Mouse (Mus musculus) thymus, adult 2 months (tissue): Measurements from ENCODE around the gene Zfand6. TPM values are rescaled to one million over a fixed set of nuclear protein-coding genes. Genes with fewer than 3 reads are reported as not detected.

Experiments
- DNase-seq: peaks from one replicate; pipeline ENCODE4 v3.0.0; 2021
- H3K27ac ChIP-seq: fragments of 200-500 bp; 2 replicates; pipeline ENCODE4 v1.5.1; 2012; ENCODE audit warnings: low read length, control low read depth; ENCODE audit not compliant: control insufficient read depth, insufficient read depth
- H3K27me3 ChIP-seq: fragments of 200-500 bp; 2 replicates; pipeline ENCODE4 v1.6.1; 2012; ENCODE audit warnings: mild to moderate bottlenecking, low read length, moderate library complexity, mixed read lengths; ENCODE audit not compliant: control insufficient read depth, insufficient read depth
- H3K36me3 ChIP-seq: fragments of 200-500 bp; 2 replicates; pipeline ENCODE4 v1.6.1; 2012; ENCODE audit warnings: mild to moderate bottlenecking, low read length, moderate library complexity; ENCODE audit not compliant: control insufficient read depth, insufficient read depth
- H3K4me1 ChIP-seq: fragments of 200-500 bp; replicated peaks from 2 replicates; pipeline ENCODE4 v1.6.1; 2012; ENCODE audit warnings: low read length; ENCODE audit not compliant: control insufficient read depth, insufficient read depth
- H3K4me3 ChIP-seq: fragments of 200-500 bp; 2 replicates; pipeline ENCODE4 v1.5.1; 2012; ENCODE audit warnings: mild to moderate bottlenecking, low read length, control low read depth, moderate library complexity; ENCODE audit not compliant: control insufficient read depth, insufficient read depth
- CTCF ChIP-seq: fragments of 200-500 bp; IDR thresholded peaks from 2 replicates; pipeline ENCODE4 v1.5.1; 2012; ENCODE audit warnings: mild to moderate bottlenecking, control low read depth, low read length, moderate library complexity, borderline replicate concordance; ENCODE audit not compliant: control insufficient read depth, poor library complexity, insufficient read depth; ENCODE audit errors: extremely low read depth
- POLR2A ChIP-seq: fragments of 200-500 bp; IDR thresholded peaks from 2 replicates; pipeline ENCODE4 v1.6.1; 2012; ENCODE audit warnings: mild to moderate bottlenecking, low read length, control low read depth, moderate library complexity; ENCODE audit not compliant: control insufficient read depth, poor library complexity, insufficient read depth; ENCODE audit errors: extremely low read depth
- WGBS: fragments of 180-500 bp; shearing (Covaris S2); methylation state at CpG from one replicate; pipeline ENCODE4 v1.1.7; 2018; 5-methylcytosine and 5-hydroxymethylcytosine counted together
- polyA plus RNA-seq: library from polyadenylated mRNA; depleted of rRNA; stranded (reverse); fragments of >200 nt; gene quantifications from 2 replicates; pipeline ENCODE4 v1.2.3, GENCODE M21; 2012; rRNA removed

The Zfand6 gene
- polyA plus RNA-seq, 1 experiment, result 96.2 TPM

GRCm38 (mm10) chr7:84564236-84564635, 125.5 kb downstream of the Zfand6 start:
- TF ChIP-seq CTCF, result no peak
- TF ChIP-seq POLR2A, result no peak

More at GRCm38 (mm10) chr7:84564236-84564635, 125.5 kb downstream of the Zfand6 start:
- DNase-seq, result no peak
- no peaks in the 10 kb centered on the region for H3K27me3 ChIP-seq
- H3K4me3 ChIP-seq, result no peak overlapping the region
- no peaks in the 10 kb centered on the region for H3K36me3 ChIP-seq
- 92% methylated on average over 3 of the region's 3 CpGs for WGBS
- no peak overlapping the region for H3K27ac ChIP-seq
- no peaks in the 10 kb centered on the region for H3K4me1 ChIP-seq

Other genes with a start within 250 kb of the Zfand6 start
- 0.08 and 0.11 TPM in 2 replicates for gene Gm2115, start 161.0 kb downstream of the Zfand6 start, polyA plus RNA-seq
- gene Fah, start 83.2 kb downstream of the Zfand6 start, polyA plus RNA-seq, result 17.5 and 19.5 TPM in 2 replicates
- not detected in 2 replicates for gene Olfr291, start 163.6 kb upstream of the Zfand6 start, polyA plus RNA-seq